Mouse (Mus musculus): ENCODE data around the gene Txnrd2.

Txnrd2 gene

GRCm38 (mm10) chr16:18418756-18419602, 7.2 kb upstream of the Txnrd2 start:
- no peak for DNase-seq

DNA sequence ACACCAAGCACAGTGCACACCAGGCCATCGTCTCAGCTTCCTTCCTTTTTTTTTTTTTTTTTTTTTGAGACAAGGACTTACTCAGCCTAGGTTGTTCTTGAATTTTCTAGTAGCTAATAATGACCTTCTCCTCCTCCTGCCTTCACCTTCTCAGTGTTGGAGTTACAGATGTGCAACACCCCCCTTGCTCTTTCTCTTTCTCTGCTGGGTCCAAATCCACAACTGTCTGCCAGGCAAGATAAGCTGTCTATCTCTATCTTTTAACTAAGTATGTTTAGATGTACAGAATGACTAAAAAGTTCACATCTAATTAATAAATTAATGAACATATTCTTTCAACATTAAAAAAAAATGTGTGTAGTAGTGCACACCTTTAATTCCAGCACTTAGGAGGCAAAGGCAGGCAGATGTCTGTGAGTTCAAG, 6.6 kb upstream of the Txnrd2 start:
- no peak for DNase-seq

DNA sequence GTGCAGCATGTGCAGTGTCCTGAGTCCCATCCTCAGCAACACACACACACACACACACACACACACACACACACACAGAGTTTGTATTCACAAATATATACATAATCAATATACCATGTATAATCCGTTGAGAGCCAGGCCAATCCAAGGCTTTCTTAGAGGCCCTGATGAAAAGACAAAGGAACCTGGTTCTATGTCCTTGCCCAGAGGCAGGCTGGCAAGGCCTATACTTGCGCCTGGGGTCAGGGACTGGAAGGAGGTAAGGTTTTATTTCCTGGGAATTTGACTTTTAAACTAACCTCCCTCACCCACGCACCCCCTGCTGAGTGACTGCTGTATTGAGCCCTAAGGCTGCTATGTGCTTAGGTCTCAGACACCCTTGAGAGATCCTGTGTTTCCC, 5.6 kb upstream of the Txnrd2 start:
- no peak for DNase-seq

DNA sequence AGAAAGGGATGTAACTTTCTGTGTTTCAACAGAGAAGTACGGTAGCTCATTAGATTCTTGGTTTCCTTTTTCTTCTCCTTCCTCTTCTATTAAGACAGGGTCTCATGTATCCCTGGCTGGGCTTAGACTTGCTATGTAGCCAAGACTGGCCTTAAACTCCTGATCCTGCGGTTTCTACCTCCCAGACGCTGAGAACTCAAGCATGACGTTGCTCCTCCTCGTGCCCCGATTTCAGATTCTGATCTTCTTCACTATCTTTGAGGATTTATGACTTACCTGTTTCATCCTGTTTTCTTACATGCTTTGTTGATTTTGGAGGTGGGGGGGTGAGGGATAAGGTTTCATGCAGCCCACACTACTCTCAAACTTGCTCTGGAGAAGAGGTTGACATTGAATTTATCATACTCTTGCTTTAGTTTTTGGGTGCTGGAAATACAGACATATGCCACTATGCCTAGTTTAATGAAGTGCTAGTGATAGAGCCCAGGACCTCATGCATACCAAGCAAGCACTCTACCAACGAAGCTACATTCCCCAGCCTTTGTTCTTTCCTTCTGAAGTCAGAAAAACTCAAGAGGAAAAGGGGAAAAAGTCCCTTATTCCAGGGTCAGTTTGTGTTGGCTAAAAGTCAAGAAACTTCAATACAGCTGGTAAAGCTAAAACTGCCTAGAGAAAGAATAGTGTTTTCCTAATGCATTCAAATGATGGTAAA, 2.8 kb upstream of the Txnrd2 start:
- DNase-seq = no peak

DNA sequence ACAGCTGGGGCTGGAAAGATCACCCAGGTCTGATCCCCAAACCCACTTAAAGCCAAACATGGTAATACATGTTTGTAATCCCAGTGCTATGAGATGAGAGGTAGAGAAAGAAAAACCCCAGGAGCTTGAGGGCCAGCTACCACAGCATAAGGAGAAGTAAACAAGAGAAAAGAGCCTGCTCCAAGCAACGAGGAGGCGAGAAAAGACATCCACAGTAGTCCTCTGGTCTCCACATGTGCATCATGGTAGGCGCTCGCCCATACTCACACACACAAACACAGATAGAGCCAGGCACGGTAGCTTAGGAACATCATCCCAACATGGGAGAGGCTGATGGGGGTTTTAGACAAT, 2.3 kb upstream of the Txnrd2 start:
- DNase-seq = no peak

- no peak for DNase-seq
These were observed 1.7 kb upstream of the Txnrd2 start for GRCm38 (mm10) chr16:18424364-18425045.

DNA sequence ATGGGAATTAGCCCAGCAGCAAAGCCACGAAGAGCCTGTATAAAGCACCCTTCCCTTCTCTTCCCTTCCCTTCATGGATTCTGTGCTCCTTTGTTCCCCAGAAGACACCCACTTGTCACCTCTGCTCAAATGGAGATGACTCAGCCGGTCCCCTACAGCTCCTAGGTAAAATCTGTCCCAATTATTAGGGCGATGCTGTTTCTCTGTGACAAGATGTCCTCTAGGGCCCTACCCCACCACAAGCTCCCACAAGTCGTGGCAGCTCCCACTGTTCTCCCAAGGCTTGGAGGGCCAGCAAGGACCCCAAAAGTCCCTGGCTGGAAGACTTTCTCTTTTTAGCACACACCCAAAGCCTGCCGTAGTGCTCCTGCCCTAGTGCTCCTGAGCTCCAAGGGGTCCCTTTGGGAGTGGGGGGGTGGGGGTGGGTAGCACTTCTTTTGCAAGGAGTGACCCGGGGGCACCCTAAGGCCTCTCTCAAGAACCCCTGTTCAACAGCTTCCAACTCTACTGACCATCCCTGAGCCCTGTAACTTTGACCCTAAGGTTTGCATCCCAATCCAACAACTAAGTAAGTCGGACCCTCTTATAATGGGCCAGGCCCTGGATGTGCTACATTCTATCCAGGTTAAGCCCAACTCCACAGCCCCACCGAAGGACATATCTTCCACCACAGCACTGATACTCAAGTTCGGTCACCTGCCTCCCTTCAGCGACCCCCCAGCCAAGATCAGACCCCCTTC, 539 bp upstream of the Txnrd2 start:
- DNase-seq = no peak

- DNase-seq = no peak
These were observed 657 bp downstream of the Txnrd2 start, which contains the start of gene Comt for GRCm38 (mm10) chr16:18426802-18427280. Gene Comt, minus strand, starts transcription at chr16:18426852.

DNA sequence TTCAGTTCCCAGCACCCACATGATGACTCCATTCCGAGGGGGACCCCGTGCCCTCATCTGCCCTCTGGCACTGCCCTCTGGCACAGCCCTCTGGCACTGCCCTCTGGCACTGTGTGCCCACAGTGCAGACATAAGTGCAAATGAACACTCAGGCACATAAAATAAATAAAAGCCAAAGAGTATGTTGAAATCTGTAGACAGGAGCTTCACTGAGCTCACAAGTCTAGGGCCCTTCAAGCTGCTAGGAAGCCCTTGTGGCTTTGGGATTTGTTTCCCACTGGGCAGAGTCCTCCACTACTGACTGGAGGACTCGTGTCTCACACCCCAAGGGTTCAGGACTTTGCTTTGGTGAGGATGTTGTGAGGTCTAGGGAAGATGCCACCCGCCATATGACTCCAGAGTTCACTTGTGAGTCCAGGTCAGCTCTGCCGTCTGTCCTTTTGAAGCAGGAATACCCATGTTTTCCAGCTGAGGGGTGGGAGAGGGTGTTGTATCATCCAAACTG, 1.9 kb downstream of the Txnrd2 start:
- DNase-seq = no peak

DNA sequence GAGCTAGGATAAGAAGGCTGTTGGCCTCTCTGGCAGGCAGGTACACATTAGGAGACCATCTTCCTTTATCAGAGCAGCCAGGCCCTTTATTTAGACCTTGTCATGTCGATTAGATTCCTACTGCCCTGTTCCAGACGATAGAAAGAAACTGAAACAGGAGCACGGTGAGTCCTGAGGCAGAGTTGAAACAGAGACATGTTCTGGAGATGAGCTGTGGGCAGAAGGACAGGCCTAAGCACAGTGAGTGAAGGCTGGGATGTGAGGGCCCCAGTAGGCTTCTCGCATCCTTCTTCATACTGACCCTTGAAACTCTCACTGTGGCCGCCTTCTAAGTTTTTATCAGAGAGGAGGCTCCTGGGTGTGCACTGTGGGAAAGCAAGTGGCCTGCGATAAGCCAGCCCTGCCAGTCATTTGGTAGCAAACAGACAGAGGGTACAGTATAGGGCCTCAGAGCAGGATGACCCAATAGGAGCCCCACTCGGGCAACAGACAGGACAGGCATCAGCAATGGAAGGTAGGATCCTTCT, 2.4 kb downstream of the Txnrd2 start:
- no peak for DNase-seq

- no peak for DNase-seq
These were observed 3.5 kb downstream of the Txnrd2 start for GRCm38 (mm10) chr16:18429641-18430040.

DNA sequence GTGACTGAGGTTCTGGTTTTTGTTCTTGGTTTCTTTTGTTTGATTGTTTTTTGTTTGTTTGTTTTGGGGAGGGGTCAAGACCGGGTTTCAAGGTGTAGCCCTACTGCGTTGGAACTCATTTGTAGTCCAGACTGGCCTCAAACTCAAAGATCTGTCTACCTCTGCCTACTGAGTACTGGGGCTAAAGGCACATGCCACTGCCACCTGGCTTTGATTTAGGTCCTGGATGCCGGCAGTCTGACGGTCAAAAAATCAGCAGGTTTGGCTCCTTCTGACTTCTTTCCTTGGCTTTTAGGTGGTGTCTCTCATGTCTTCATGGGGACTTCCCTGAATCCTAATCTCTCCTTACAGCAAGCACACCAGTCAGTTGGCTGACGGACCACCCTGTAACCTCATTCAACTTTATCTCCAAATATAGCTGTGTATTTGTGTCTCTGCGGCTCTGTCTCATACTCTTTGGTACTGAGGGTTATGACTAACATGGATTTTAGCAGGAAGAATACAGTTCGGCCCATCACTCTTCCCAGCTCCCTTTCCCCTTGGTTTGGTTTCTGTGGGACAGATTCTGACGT, 4.5 kb downstream of the Txnrd2 start:
- no peak for DNase-seq

- no peak for DNase-seq
These were observed 7.2 kb downstream of the Txnrd2 start for GRCm38 (mm10) chr16:18433341-18433920.

DNA sequence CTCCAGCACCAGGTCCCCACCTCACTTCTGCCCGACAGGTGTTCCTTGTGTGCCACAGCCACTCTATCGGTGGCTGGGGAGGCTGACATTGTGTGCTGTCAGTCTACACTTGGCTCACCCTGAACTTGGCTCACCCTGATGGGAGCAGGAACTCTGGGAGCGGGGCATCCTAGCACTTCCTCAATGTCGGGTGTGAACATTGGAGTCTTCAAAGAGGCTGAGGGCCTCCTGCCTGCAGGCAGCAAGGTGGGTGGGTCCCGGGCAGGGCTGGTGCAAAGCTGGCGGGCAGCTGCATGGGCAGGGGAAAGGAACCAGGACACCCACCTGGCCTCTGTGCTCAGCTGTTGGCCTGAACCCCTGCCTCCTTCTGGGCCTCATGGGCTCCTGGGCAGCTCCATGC, 9.9 kb downstream of the Txnrd2 start:
- DNase-seq = no peak

GRCm38 (mm10) chr16:18443385-18443841, 17.2 kb downstream of the Txnrd2 start:
- peak; percentile 99 for DNase-seq

DNA sequence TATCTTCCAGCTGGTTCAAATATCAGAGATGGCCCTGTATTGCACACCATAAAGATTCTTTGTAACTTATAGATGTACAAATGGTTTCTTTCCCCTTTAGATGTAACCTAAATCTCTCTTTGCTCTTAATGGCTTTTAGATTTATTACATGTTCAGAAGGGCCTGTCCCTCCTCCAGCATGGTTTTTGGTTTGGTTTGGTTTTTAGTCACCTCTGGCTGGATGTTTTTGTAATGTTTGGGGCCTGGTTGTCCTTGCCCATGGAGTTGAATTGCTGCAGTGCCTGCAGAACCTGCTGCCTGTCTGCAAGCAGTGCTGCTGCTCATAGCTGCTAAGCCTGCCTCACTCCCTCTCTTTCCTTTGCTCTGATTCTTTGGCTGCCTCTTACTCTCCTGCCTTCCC, 21.1 kb downstream of the Txnrd2 start:
- no peak for DNase-seq

DNA sequence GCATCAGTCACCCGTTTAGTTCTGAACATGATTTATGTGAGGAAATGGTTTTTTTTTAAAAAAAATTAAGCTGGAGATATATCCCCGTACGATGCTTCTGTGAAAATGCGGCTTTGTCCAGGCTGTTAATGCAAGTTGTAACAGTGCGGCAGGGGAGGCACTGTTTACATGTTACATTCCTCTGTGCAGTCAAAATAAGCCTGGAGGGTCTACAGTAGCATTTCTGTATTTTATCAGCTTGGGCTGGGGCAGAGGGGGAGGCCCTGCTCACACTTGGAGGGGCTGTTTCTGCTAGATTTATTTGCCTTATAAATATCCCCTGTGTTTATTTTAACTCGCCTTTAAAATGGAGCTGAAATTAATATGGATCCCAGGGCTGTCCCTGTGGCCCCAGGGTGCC, 21.9 kb downstream of the Txnrd2 start:
- DNase-seq = no peak

DNA sequence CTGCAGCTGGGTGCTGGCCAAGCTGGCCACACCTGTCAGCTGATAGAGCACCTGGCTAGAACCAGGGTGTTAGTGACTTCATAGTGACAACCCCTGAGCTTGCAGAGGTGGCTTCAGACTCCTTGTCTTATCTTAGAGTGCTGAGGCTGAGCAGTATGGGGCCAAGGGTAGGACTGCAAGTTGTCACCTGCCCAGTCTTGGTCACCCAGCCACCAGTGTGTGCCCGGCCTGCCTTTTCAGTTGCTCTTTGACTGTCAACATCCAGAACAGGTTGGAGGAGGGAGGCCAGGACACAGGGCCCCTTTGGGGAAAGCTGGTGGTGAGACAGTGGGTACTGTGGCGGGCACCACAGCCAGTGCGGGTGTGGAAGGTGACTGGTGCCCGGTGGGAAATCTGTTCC, 22.8 kb downstream of the Txnrd2 start:
- no peak for DNase-seq

GRCm38 (mm10) chr16:18451486-18452181, 25.4 kb downstream of the Txnrd2 start:
- DNase-seq = peak; percentile 74

DNA sequence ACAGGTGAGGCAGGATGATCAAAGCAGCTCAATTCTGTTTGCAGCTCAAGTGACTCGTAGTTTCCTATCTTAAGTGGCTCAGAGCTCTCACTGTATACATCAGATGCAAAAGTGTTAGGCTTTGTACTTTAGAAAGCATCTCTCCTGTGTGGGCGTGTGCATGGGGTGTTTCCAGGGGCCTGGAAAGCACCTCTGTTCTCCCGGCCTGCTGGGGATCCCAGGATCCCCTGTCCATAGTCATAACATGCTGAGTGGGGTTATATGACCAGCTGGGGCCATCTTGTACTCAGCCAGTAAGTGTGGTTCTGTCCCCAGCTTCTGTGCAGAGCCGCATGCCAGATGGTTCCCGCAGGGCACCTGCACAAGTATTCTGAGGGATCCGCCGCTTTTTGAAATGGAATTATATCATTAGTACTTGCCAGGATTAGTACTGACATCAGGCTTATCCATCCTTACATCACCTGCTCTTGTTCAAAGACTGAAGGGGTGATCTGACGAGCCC, 26.2 kb downstream of the Txnrd2 start:
- no peak for DNase-seq

DNA sequence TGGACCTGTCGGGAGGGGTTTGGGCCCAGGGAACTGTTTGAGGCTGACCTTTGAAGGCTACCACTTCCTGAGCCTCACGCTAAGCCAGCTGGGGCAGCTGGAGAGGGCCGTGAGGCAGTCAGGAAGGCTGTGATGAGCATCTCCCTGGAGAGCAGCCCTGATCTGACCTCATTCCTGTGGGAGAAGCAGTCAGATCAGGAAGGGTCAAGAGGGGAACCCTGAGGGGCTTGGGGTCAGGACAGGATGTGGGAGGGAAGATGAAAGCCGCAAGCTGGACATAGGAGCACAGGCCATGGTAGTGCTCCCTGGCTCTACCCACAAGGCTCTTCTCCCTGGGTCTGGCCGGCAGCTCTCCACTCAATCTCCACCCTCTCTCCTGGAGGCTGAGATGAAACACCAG, 27.7 kb downstream of the Txnrd2 start:
- DNase-seq = no peak
